Mouse (Mus musculus) G1E-ER4 (cell line): Measurements from ENCODE around the gene Cic. TPM values are rescaled to one million over a fixed set of nuclear protein-coding genes. Genes with fewer than 3 reads are reported as not detected.
A peak's percentile ranks its signal among the peaks of the same experiment; 100 is the strongest.

Experiments used
- GATA1 ChIP-seq: IDR thresholded peaks from one replicate; pipeline ENCODE4 v1.8.0; 2012; ENCODE audit warnings: low read length, inconsistent platforms
- polyA plus RNA-seq: library from polyadenylated mRNA; stranded (reverse); fragments of >175 nt; gene quantifications from 2 replicates; pipeline ENCODE4 v1.2.3, GENCODE M21; 2012

Gene Cic
- 729 and 741 TPM in 2 replicates for polyA plus RNA-seq

DNA sequence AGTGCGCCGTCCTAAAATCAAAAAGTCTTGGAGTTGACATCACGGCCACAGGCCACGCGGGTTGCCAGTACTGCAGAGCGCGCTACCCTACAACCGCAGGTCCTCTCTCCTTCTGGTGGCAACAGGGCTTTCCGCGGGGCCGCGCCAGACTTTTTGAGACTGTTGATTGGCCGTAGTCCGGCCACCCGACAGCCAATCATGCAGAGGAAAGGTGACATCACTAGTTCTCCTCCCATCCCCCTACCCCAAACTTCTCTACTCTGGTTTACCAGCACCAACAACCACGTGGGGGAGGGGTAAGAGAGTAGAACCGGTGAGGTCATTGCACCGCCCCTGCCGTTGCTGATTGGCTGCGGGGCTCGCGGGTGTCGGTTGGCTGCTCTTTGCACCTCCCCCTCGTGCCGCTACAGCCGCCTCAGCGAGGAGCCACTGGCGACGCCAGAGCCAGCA, at the start of gene Cic:
Cic (plus strand) TSS at position 404 of the 450 bp plus-strand sequence.
- TF ChIP-seq GATA1: no peak

DNA sequence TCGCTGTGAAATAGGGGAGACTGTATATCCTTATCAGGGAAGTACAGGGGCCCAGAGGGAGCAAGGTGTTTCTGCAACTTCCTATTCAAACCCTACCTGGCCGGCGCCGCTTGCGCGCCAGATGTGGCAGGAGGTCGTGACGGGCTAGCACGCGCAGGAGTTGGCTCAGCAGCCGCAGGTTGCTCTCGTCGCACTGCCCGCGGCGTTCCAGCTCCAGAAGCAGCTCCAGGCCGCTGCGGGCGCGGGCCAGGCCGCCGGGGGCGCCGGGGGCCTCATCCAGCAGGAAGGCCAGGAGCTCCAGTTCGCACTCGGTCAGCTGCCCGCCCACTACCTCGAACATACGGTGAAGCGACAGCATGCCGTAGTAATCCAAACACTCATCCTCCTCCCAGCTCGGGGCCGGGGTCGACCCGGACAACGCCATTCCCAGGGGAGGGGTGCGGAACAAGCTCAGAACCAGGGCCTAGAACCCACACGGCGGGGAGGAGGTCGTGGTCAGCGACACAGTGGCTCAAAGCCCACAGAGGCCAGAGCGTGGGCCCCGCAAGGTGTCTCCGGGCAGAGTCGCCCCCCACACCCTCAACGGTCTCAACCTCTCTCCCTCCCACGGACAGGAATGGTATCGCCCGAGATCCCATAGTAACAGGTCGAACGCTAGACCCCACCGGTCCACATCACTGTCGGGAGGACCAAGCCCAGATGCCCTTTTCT, 48.6 kb upstream of the Cic start:
- TF ChIP-seq GATA1: no peak

DNA sequence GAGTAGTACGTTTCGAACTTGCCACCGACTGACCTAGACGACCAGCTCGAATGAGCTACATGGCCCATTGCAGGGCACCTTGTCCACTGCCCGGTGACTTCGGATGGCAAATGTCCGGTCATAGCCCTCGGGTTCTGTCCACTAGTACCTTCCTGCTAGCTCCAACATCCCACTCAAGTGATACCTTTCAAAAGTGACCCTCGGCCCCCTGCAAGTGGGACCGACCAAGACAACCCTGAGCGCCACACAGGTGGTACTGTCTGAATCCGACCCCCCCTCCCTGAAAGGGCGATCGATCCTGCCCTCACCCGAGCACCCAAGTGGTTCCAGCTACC, 48.1 kb upstream of the Cic start:
- TF ChIP-seq GATA1: no peak

DNA sequence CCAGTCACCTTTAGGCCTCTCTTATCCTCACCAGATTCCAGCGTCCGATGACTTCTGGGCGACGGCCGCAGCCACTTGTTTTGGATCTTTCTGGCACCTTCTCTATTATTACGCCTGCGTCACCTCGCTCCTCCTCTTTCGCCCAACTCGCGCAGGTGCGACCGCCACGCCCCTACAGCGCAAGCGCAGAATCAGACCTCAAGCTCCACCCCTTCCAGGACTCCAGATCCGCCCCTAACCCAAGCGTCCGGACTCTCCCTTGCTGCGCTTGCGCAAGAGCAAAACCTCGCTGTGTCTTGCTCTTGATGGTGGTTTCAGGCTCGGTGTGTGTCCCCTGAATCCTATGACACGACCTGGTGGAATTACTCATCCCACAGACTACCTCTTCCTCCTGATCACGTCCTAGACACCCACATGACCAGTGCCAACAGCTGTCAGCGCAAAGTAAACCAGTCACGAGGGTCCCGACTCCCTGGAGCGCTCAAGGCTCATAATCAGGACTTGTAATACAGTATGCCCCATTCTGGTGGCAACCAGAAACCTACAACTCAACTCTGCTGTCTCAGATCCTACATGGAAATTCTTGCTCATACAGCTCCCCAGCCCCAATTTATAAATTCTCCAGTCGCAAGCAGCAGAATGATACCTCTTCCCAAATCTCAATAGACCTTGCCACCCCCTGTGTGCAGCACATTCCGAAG, 47.6 kb upstream of the Cic start:
- TF ChIP-seq GATA1: no peak

DNA sequence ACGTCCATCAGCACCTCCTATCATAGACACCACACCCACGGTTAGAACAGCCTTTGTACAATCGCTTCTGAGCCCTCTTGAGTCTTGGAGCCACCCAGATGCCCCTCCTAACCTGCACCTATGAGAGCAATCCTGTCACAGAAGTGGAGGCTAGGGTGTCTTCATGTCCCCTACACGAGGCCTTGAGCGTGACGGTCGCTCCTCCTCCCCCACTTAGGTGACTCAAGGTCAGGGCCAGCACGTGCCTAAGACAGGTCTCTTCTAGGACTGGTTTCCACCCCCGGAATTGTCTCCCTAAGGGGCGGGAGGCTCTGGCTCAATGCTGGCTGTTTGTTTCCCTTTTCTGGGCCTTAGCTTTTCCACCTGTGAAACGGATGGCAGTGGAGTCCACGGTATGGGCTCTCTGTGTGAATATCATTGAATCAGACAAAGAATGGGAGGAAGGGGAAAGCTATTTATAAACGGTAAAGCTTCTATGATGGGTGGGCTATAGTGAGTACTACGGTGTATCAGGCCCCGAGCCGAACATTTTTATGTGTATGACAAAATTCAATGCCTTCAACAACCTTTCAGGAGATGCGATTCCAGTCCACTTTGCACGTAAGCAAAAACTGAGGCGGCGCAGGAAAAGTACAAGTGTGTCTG, 46.9 kb upstream of the Cic start, which contains the start of gene Dedd2:
Dedd2 (minus strand) TSS at position 159 of the 645 bp plus-strand sequence.
- TF ChIP-seq GATA1: no peak

DNA sequence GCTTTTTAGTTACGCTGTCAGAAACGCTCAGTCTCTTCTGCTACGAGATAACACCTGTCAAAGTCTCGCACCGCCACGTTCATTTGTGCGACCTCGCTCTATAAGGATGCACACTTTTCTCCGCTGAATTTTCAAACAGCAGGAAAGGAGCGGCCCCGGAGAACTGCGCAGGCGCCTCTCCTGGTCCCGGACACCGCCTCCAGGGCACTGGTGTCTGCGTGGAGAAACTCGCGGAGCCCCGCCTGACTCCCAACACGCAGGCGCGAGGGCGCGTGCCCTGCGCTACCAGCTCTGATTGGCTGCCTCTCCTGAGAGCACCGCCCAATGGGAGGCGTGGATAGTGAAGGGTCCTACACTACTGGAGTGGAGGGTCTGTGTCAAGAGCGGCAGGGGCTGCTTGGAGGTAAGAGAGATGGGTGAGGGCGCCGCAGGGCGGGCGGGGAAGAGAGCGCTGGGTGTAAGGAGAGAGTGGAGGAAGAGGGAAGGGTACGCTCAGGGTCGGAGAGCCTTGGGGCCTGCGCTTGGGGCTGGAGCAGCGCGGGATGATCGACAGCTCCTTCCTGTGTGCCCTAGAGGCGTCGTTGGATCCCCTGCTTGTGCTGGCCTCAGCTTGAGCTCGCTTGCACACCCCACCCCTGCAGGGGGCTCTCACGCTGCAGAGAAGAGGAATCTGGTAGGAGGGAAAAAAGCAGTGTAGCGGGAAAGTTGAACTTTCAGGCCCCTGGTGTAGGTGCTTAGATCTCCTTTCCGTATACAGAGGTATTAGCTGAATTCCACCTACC, 46.2 kb upstream of the Cic start, which contains the start of gene Zfp526:
Zfp526 (plus strand) TSS at position 324 of the 782 bp plus-strand sequence.
- TF ChIP-seq GATA1: no peak

DNA sequence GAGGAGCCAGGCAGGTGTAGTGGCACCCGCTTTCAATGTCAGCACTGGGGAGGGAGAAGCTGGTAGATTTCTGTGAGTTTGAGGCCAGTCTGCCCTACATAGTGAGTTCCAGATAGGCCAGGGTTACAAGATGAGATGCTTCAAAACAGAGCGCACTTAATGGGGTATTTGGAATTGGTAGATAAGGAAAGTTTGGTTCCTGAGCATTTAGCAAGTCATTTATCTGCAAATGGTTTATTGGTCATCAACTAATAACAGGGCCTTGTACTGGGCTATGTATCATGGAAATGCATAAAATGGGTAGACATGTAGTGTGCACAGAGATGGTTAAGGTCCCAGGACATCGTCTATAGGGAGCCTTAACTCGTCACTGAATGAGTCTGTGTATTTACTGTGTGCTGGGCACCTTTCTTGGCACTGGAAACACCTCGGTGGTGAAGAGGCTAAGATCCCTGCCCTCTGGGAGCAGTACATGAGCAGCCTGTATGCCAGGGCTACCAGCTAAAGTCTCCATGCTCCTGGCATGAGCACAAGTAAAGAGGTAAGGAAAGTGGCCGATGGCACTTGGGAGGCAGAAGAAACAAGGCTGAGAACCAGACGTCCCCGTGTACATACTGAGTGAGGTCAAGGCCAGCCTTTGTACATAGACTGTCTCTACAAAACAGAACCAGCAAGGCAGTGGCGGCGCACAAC, 45.1 kb upstream of the Cic start:
- TF ChIP-seq GATA1: peak; percentile 89

DNA sequence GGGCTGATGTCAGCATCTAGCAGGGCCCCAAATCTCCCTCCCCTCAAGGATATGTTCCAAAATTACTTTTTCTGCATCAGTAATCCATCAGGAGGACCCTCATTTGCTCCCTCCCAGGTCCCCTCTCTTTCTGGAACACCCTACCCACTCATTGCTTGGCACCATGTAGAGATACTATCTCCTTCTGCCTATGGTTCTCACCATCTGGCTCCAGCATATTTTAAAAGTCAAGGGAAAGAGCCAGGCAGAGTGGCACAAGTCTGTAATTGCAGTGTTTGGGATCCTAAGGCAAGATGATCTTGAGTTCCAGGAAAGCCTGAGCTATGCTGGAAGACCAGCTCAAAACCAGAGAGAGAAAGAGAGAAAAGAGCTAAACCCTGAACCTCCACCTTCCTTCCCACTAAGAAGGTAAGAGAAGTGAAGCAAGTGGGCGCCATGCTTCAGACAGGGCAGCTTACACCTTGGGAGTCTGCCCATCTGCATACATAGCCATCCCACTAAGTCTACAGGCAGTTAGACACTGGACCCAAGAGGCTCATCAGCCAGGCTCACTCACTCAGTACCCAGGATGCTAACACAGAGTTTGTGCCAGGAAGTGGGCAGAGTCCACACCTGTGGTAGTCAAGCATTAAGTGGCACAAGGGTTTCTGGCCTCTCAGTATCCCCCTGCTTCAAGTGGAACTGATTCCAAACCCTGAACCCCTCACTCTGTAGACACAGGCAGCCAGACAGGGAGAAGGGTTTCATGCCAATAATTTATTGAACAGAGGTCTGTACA, 39.8 kb upstream of the Cic start:
- no peak for TF ChIP-seq GATA1

DNA sequence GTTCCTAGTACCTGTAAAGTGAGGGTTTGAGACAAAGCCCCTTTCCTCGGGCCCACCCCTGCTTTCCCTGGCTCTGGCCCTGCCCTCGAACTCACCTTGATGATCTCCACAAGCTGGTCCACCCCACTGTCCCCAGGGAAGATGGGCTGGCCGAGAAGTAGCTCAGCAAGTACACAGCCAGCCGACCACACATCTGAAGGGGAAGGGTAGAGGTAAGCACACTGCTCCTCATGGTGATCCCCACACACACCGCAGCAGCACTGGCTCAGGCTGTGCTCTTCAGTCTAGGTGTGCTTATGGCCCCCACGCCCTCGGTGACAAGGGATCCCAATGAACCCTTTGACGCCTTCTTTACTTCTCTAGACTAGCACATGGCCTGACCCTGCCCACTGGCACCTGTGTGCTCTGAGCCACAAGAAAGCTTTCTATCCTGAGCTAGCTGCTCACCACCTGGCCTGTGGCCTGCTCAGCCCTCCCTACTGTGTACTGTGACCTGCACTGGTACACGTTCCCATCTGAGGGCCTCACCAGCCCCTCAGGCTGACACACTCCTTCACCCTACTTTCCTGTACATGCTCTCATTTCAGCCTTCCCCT, 36.7 kb upstream of the Cic start:
- TF ChIP-seq GATA1: no peak

DNA sequence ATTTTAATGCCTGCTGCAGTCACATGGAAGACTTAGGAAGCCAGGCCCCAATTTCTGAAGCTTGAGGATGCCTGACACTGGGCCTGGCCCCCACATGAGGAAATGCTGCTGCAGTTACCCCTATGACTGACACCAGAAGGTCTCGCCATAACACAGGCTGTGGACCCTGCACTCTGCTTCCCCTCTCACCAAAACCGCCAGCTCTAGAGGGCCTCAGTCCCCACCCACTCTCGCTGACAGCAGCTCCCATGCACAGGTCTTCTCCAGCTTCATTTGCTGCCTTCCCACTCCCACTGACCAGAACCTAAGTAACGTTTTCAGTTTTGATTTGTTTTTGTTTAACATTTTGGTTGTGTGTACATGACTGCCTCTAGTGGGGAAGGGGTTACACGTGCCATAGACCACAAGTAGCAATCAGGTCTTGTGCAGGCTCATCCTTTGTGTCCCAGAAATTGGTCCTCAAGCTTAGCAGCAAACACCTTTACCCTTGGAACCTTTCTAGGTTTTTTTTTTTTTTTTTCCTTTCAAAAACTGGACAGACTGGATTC, 35.3 kb upstream of the Cic start:
- no peak for TF ChIP-seq GATA1

DNA sequence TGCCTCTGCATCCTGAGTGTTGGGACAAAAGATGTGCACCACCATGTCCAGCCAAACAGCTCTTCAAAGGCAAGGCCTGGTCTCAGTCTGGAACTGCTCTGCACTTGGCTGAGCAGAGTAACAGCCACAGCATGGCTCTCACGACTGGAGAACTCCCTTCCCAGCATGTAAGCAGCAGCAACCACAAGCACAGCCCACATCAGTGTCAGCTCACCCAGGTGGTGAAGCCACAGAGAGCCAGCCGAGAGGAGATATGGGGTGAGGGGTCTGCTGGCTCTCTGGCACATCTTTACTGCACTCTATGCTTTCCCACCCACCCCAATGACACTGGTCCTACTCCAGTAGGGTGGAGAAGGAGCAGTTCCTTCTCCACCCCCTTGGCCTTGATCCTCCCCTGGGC, 34.4 kb upstream of the Cic start:
- TF ChIP-seq GATA1: no peak

DNA sequence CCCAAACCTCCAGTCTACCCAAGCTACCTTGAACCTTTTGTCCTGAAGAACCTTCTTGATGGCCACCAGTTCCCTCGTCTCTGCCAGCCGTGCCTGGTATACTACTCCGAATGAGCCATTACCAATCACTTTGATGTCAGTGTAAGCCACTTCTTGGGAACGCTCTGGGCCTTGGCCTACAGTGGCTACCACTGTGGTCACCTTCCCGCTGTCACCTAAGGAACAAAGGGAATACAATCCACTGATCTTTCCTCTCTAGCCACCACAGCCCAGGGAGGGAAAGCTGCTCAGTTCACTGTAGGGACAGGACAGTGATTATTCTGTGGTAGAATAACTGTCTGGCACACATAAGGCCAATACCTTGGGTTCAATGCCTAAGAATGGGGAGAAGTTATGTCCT, 32.0 kb upstream of the Cic start:
- no peak for TF ChIP-seq GATA1

DNA sequence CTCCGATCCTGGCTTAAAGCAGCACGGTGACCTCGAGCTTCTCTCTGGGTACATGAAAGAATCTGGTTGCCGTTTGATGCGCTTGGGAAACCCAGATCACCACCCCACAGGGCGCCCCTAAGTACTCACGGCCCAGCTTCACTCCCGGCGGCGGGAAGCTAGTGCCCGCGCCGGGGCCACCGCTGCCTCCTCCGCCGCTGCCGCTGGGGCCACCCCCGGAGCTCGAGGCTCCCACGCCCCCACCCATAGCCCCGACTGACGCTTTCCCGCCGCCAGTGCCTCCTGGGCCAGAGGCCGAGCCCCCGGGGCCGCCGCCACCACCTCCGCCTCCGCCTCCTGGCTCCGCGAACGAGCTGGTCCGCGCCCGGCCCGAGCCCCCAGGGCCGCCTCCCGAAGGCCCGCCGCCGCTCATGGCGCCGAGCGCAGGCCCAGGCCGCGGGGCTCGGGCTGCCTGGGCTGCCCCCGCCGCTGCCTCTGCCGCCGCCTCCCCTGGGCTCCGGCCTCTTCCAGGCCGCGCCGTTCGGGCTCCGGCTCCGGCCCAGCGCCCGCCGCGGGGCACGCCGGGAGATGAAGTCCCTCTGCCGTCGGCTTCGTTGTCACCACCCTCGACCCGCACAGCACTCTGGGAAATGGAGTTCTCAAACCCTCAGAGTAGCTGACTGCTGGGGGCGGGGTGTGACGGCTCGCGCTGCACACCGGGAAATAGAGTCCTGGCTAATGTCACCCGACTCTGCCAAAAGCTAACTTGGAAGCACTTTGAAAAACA, 30.1 kb upstream of the Cic start, which contains the start of gene Gsk3a:
Gsk3a (minus strand) TSS at position 603 of the 766 bp plus-strand sequence.
- TF ChIP-seq GATA1: no peak
